Mouse (Mus musculus) CH12.LX (cell line): Measurements from ENCODE around the gene Sort1. TPM values are rescaled to one million over a fixed set of nuclear protein-coding genes. Genes with fewer than 3 reads are reported as not detected.

ENCODE experiments used
- DNase-seq: peaks from one replicate; pipeline ENCODE4 v3.0.0-alpha.2; 2013; ENCODE audit errors: extremely low read depth
- H3K27ac ChIP-seq: 2 replicates; pipeline ENCODE4 v1.5.1; 2012; ENCODE audit warnings: low read depth, mild to moderate bottlenecking, control low read depth, moderate library complexity; ENCODE audit not compliant: insufficient read depth
- H3K27me3 ChIP-seq: replicated peaks from 2 replicates; pipeline ENCODE3; 2012; ENCODE audit warnings: inconsistent platforms
- H3K36me3 ChIP-seq, 2 experiments: replicated peaks in 1 of 2; 2 replicates each; pipeline versions ENCODE3 to v1.6.1; 2012; ENCODE audit warnings: inconsistent platforms in 1 of 2, low read length in 1 of 2, mild to moderate bottlenecking in 1 of 2, mixed read lengths in 1 of 2, moderate library complexity in 1 of 2; ENCODE audit not compliant: control insufficient read depth in 1 of 2, insufficient read depth in 1 of 2
- H3K4me1 ChIP-seq, 2 experiments: 2 replicates each; pipeline ENCODE4 v1.6.1; 2012; ENCODE audit warnings: inconsistent platforms in 1 of 2, moderate library complexity in 1 of 2; ENCODE audit not compliant: insufficient read depth in 2 of 2, control insufficient read depth in 1 of 2
- H3K4me2 ChIP-seq: 2 replicates; pipeline ENCODE4 v1.6.1; 2012; ENCODE audit warnings: low read depth, mild to moderate bottlenecking, control low read depth; ENCODE audit not compliant: poor library complexity, insufficient read depth, severe bottlenecking
- H3K4me3 ChIP-seq, 3 experiments: fragments of 150-350 bp in 1 of 3; sonication (generic) in 1 of 3; replicated peaks in 1 of 3; 2 replicates each; pipeline versions ENCODE3 to v1.5.1; 2011 to 2012; ENCODE audit warnings: low read depth in 2 of 3, low read length in 2 of 3, mild to moderate bottlenecking in 2 of 3, moderate library complexity in 2 of 3, control low read depth in 1 of 3, improper control_type of control experiment in 1 of 3, inconsistent platforms in 1 of 3, mixed read lengths in 1 of 3; ENCODE audit not compliant: poor library complexity in 1 of 3
- H3K79me2 ChIP-seq: replicated peaks from 2 replicates; pipeline ENCODE4 v1.6.1; 2012; ENCODE audit warnings: mild to moderate bottlenecking, moderate library complexity; ENCODE audit not compliant: control insufficient read depth, poor library complexity, insufficient read depth, severe bottlenecking; ENCODE audit errors: extremely low read depth
- H3K9ac ChIP-seq: 2 replicates; pipeline ENCODE4 v1.6.1; 2012; ENCODE audit warnings: low read depth, mild to moderate bottlenecking, control low read depth, moderate library complexity; ENCODE audit not compliant: insufficient read depth
- H3K9me3 ChIP-seq: replicated peaks from 2 replicates; pipeline ENCODE3; 2012; ENCODE audit warnings: low read length, inconsistent platforms, mixed read lengths
- BHLHE40 ChIP-seq: IDR thresholded peaks from 2 replicates; pipeline ENCODE4 v1.6.1; 2011; ENCODE audit warnings: mild to moderate bottlenecking, low read depth, low read length, improper control_type of control experiment
- CHD1 ChIP-seq: IDR thresholded peaks from 2 replicates; pipeline ENCODE4 v1.6.1; 2012; ENCODE audit warnings: low read depth, low read length, improper control_type of control experiment, inconsistent platforms
- CHD2 ChIP-seq: IDR thresholded peaks from 2 replicates; pipeline ENCODE4 v1.6.1; 2011; ENCODE audit warnings: low read length, improper control_type of control experiment
- CTCF ChIP-seq, 2 experiments: IDR thresholded peaks in 1 of 2; conservative IDR thresholded peaks in 1 of 2; 2 replicates each; pipeline ENCODE4 v1.5.1; 2011 to 2012; ENCODE audit warnings: low read depth in 2 of 2, low read length in 2 of 2, improper control_type of control experiment in 1 of 2, inconsistent platforms in 1 of 2, mild to moderate bottlenecking in 1 of 2, moderate library complexity in 1 of 2
- E2F4 ChIP-seq: IDR thresholded peaks from 2 replicates; pipeline ENCODE4 v1.6.1; 2011; ENCODE audit warnings: low read depth, low read length, improper control_type of control experiment; ENCODE audit not compliant: insufficient replicate concordance
- EP300 ChIP-seq: IDR thresholded peaks from 2 replicates; pipeline ENCODE4 v1.6.1; 2011; ENCODE audit warnings: low read length, improper control_type of control experiment
- ETS1 ChIP-seq: conservative IDR thresholded peaks from 2 replicates; pipeline ENCODE4 v1.6.1; 2012; ENCODE audit warnings: low read depth, mild to moderate bottlenecking, inconsistent platforms, low read length, improper control_type of control experiment, moderate library complexity
- GABPA ChIP-seq: IDR thresholded peaks from 2 replicates; pipeline ENCODE4 v1.6.1; 2012; ENCODE audit warnings: low read depth, low read length, improper control_type of control experiment, inconsistent platforms; ENCODE audit not compliant: insufficient replicate concordance
- JUN ChIP-seq: IDR thresholded peaks from 2 replicates; pipeline ENCODE4 v1.6.1; 2011; ENCODE audit warnings: low read depth, mild to moderate bottlenecking, low read length, improper control_type of control experiment, moderate library complexity; ENCODE audit not compliant: insufficient read depth
- JUND ChIP-seq: conservative IDR thresholded peaks from 2 replicates; pipeline ENCODE4 v1.6.1; 2011; ENCODE audit warnings: low read depth, low read length, improper control_type of control experiment
- KAT2A ChIP-seq: IDR thresholded peaks from 2 replicates; pipeline ENCODE4 v1.6.1; 2012; ENCODE audit warnings: low read length, improper control_type of control experiment, inconsistent platforms; ENCODE audit not compliant: insufficient replicate concordance
- MAX ChIP-seq: IDR thresholded peaks from 2 replicates; pipeline ENCODE4 v1.6.1; 2011; ENCODE audit warnings: low read length, improper control_type of control experiment
- MAZ ChIP-seq: IDR thresholded peaks from 2 replicates; pipeline ENCODE4 v1.6.1; 2012; ENCODE audit warnings: low read depth, mild to moderate bottlenecking, inconsistent platforms, low read length, improper control_type of control experiment, moderate library complexity
- MEF2A ChIP-seq: IDR thresholded peaks from 2 replicates; pipeline ENCODE4 v1.6.1; 2014; ENCODE audit warnings: low read depth, mild to moderate bottlenecking, inconsistent platforms, low read length, improper control_type of control experiment, borderline replicate concordance
- NELFE ChIP-seq: IDR thresholded peaks from 2 replicates; pipeline ENCODE4 v1.6.1; 2011; ENCODE audit warnings: low read depth, low read length, improper control_type of control experiment
- NRF1 ChIP-seq: IDR thresholded peaks from 2 replicates; pipeline ENCODE4 v1.6.1; 2014; ENCODE audit warnings: low read depth, mild to moderate bottlenecking, inconsistent platforms, low read length, improper control_type of control experiment, moderate library complexity
- POLR2A ChIP-seq: IDR thresholded peaks from 2 replicates; pipeline ENCODE4 v1.6.1; 2011; ENCODE audit warnings: low read depth, mild to moderate bottlenecking, improper control_type of control experiment, low read length
- POLR2AphosphoS2 ChIP-seq: IDR thresholded peaks from 2 replicates; pipeline ENCODE4 v1.6.1; 2011; ENCODE audit warnings: low read depth, low read length, improper control_type of control experiment
- RCOR1 ChIP-seq: conservative IDR thresholded peaks from 2 replicates; pipeline ENCODE4 v1.6.1; 2012; ENCODE audit warnings: low read depth, mild to moderate bottlenecking, inconsistent platforms, low read length, improper control_type of control experiment
- TCF12 ChIP-seq: IDR thresholded peaks from 2 replicates; pipeline ENCODE4 v1.6.1; 2014; ENCODE audit warnings: low read depth, mild to moderate bottlenecking, inconsistent platforms, low read length, improper control_type of control experiment
- UBTF ChIP-seq: IDR thresholded peaks from 2 replicates; pipeline ENCODE4 v1.6.1; 2012; ENCODE audit warnings: low read depth, mild to moderate bottlenecking, inconsistent platforms, low read length, improper control_type of control experiment, moderate library complexity
- USF1 ChIP-seq: IDR thresholded peaks from 2 replicates; pipeline ENCODE4 v1.6.1; 2014; ENCODE audit warnings: low read depth, mild to moderate bottlenecking, inconsistent platforms, low read length, improper control_type of control experiment
- USF2 ChIP-seq: conservative IDR thresholded peaks from 2 replicates; pipeline ENCODE4 v1.6.1; 2011; ENCODE audit warnings: low read depth, low read length, improper control_type of control experiment
- ZKSCAN1 ChIP-seq: IDR thresholded peaks from 2 replicates; pipeline ENCODE4 v1.6.1; 2012; ENCODE audit warnings: low read depth, inconsistent platforms, low read length, improper control_type of control experiment, borderline replicate concordance
- ZMIZ1 ChIP-seq: IDR thresholded peaks from 2 replicates; pipeline ENCODE4 v1.6.1; 2012; ENCODE audit warnings: low read depth, mild to moderate bottlenecking, inconsistent platforms, low read length, improper control_type of control experiment
- ZNF384 ChIP-seq: IDR thresholded peaks from 2 replicates; pipeline ENCODE4 v1.6.1; 2012; ENCODE audit warnings: low read depth, low read length, improper control_type of control experiment, inconsistent platforms
- dilution Hi-C: fragments of 300-500 bp; cut with MboI; formaldehyde crosslinking; loops from 2 replicates; pipeline ENCODE4 v1.14.3; 2020; ENCODE audit warnings: low sequenced_read_pairs; ENCODE audit not compliant: extremely low pct_unique_long_range_greater_than_20kb, extremely low pct_ligation_motif_present
- in situ Hi-C: fragments of 300-500 bp; cut with MboI; formaldehyde crosslinking; loops from 3 replicates; pipeline ENCODE4 v1.14.3; 2019; ENCODE audit warnings: low sequenced_read_pairs, low pct_ligation_motif_present, low pct_unique_long_range_greater_than_20kb, mixed read lengths
- polyA plus RNA-seq: library from polyadenylated mRNA; unstranded; fragments of >175 nt; gene quantifications from 2 replicates; pipeline ENCODE4 v1.2.1, GENCODE M21; 2012; ENCODE audit warnings: low read depth; ENCODE audit not compliant: insufficient read length
- total RNA-seq, 2 experiments: library from RNA; depleted of rRNA; stranded (reverse); fragments of 300-350 nt in 1 of 2; fragments of >200 nt in 1 of 2; gene quantifications; 2 replicates each; pipeline ENCODE4 v1.2.3; 2012 to 2014

Gene Sort1
- total and polyA plus RNA-seq, 3 experiments, result 0.15 to 1.2 (median 0.90) TPM

GRCm38 (mm10) chr3:108296220-108297049 is 12.6 kb downstream of the Sort1 start:
- Histone ChIP-seq H3K79me2 (no peaks in the 10 kb centered on the region), H3K9me3 (no peaks in the 10 kb centered on the region), H3K4me1 (peaks cover 0 to 15% of the 10 kb centered on the region in 2 experiments; a peak in 2 of 4 replicates), H3K36me3 (no peaks in the 10 kb centered on the region), H3K4me2 (no peak overlapping the region), H3K27ac (no peak overlapping the region), H3K9ac (no peak overlapping the region), H3K4me3 (no peak overlapping the region), H3K27me3 (no peaks in the 10 kb centered on the region)
- no peak for DNase-seq
- in situ Hi-C loops (no loop called here), dilution Hi-C loops (no loop called here)
- TF ChIP-seq TCF12, result no peak
- TF ChIP-seq ZNF384, result no peak
- TF ChIP-seq POLR2AphosphoS2, result no peak
- no peak for TF ChIP-seq MAZ
- no peak for TF ChIP-seq RCOR1
- no peak for TF ChIP-seq MAX
- TF ChIP-seq BHLHE40, result no peak
- no peak for TF ChIP-seq JUN
- no peak for TF ChIP-seq EP300
- TF ChIP-seq ZMIZ1, result no peak
- no peak for TF ChIP-seq UBTF
- TF ChIP-seq MEF2A, result no peak
- TF ChIP-seq NRF1, result no peak
- TF ChIP-seq USF1, result no peak
- TF ChIP-seq USF2, result no peak

DNA sequence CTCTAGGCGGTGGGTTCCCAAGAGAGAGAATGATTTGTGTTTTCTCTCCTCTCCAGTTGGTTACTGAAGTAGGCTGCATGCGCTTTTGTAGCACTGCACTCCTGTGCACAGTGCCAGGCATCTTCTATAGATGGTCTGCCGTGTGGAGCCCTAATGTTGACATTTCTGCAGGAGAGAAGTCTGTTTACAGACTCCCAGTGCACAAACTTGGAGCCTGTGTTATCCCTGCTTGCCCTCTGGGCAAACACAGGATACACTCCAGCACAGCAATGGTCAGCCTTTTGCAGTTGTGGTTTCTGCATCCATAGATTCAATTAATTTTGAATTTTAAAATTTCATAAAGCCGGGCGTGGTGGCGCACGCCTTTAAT is 13.2 kb downstream of the Sort1 start:
- dilution Hi-C loops, result no loop called here
- Histone ChIP-seq H3K27ac (no peak overlapping the region), H3K9ac (no peak overlapping the region), H3K9me3 (no peaks in the 10 kb centered on the region), H3K4me3 (no peak overlapping the region), H3K27me3 (no peaks in the 10 kb centered on the region), H3K79me2 (no peaks in the 10 kb centered on the region), H3K4me2 (no peak overlapping the region), H3K36me3 (no peaks in the 10 kb centered on the region), H3K4me1 (peaks cover 0 to 9% of the 10 kb centered on the region in 2 experiments; a peak in 1 of 4 replicates)
- in situ Hi-C loops, result no loop called here
- DNase-seq, result no peak
- TF ChIP-seq POLR2A (no peak), GABPA (no peak), NRF1 (no peak), E2F4 (no peak), CHD2 (no peak), BHLHE40 (no peak), EP300 (no peak), USF2 (no peak), ZMIZ1 (no peak), ZKSCAN1 (no peak), CTCF (conservative IDR thresholded peaks at IDR 0.05 in 1 of 2, IDR thresholded peaks at IDR 0.05 in 1 of 2; ENCODE audit: low read depth in 2 of 2, low read length in 2 of 2) (no peak), ETS1 (no peak), JUND (no peak), NELFE (no peak), TCF12 (no peak), KAT2A (no peak), CHD1 (no peak)
